Mouse (Mus musculus) bone marrow, adult 2 months (tissue): ENCODE data around the gene Hira.

Experiments used
- CTCF ChIP-seq: fragments of 200-500 bp; IDR thresholded peaks from 2 replicates; pipeline ENCODE4 v1.5.1; 2011; ENCODE audit warnings: low read length, control low read depth; ENCODE audit not compliant: control insufficient read depth, insufficient read depth
- POLR2A ChIP-seq: fragments of 200-500 bp; IDR thresholded peaks from 2 replicates; pipeline ENCODE4 v1.6.1; 2011; ENCODE audit warnings: low read depth, mild to moderate bottlenecking, control low read depth, low read length, borderline replicate concordance; ENCODE audit not compliant: control insufficient read depth

GRCm38 (mm10) chr16:19014650-19015049 is 137.8 kb downstream of the Hira start:
- TF ChIP-seq CTCF (no peak), POLR2A (no peak)
